Mouse (Mus musculus): ENCODE measurements around the gene Slc9b2. TPM values are rescaled to one million over a fixed set of nuclear protein-coding genes. Genes with fewer than 3 reads are reported as not detected.

Slc9b2 gene
- polyA plus RNA-seq, 1 experiment from 2014 or later: 2.6 TPM

DNA sequence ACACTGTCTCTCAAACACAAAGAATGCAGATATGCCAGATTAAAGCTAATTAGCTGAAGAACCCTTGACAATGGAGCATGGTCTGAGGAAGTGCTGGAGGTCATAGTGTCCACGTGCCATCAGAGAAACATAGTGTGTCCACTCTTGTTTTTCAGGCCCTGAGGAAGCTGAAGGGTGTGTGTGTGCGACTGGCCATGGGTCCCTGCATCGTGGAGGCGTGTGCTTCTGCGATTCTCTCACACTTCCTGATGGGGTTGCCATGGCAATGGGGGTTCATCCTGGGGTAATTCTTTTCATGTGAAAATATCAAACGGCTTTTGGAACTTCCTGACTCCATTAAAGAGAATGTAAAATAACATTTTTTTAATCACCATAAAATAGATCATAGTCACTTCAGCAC, 16.9 kb downstream of the Slc9b2 start:
- Histone ChIP-seq H3K4me2 (ENCODE audit: low read length) (no peak overlapping the region), H3K36me3 (ENCODE audit: control insufficient read depth, insufficient read depth, low read length) (no peaks in the 10 kb centered on the region), H3K9ac (ENCODE audit: low read depth, low read length) (no peak overlapping the region), H3K27ac (ENCODE audit: low read depth, low read length) (no peak overlapping the region), H3K4me1 (ENCODE audit: control insufficient read depth, insufficient read depth, low read depth, low read length) (no peaks in the 10 kb centered on the region), H3K4me3 (ENCODE audit: low read length) (no peak overlapping the region), H3K9me3 (ENCODE audit: control insufficient read depth, low read length) (no peaks in the 10 kb centered on the region), H3K27me3 (replicated peaks; ENCODE audit: control insufficient read depth, insufficient read depth, low read length) (no peaks in the 10 kb centered on the region)
- no peak for ATAC-seq
- 19% methylated on average over 6 of the region's 6 CpGs for WGBS

GRCm38 (mm10) chr3:135327176-135327575, 19.7 kb downstream of the Slc9b2 start:
- H3K4me2 ChIP-seq (ENCODE audit: low read length): no peak overlapping the region
- no peak overlapping the region for H3K9ac ChIP-seq (ENCODE audit: low read depth, low read length)
- H3K4me1 ChIP-seq (ENCODE audit: control insufficient read depth, insufficient read depth, low read depth, low read length): no peaks in the 10 kb centered on the region
- H3K9me3 ChIP-seq (ENCODE audit: control insufficient read depth, low read length): no peaks in the 10 kb centered on the region
- no peaks in the 10 kb centered on the region for H3K36me3 ChIP-seq (ENCODE audit: control insufficient read depth, insufficient read depth, low read length)
- H3K27me3 ChIP-seq (replicated peaks; ENCODE audit: control insufficient read depth, insufficient read depth, low read length): no peaks in the 10 kb centered on the region
- no peak overlapping the region for H3K4me3 ChIP-seq (ENCODE audit: low read length)
- no peak overlapping the region for H3K27ac ChIP-seq (ENCODE audit: low read depth, low read length)
- no peak for ATAC-seq
- WGBS: 78% methylated on average over 6 of the region's 6 CpGs

DNA sequence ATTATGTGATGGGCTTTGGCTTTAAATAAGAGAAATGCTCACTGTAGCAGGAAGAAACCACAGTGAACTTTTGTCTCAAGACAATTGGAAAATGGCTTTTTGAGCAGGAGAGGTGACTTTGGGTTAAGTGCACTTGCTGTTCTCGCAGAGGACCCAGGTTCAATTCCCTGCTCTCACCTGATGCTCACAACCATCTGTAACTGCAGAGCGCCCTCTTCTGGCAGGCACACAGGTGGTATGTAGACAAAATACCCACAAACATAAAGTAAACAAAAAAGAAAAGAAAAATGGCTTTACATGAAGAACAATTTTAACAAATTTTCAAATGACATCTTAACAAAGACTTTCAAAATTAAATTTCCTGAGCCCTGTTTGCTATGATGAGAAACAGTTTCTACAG, 20.1 kb downstream of the Slc9b2 start:
- H3K4me2 ChIP-seq (ENCODE audit: low read length): no peak overlapping the region
- 62% methylated on average over 2 of the region's 2 CpGs for WGBS
- ATAC-seq: no peak
- no peaks in the 10 kb centered on the region for H3K9me3 ChIP-seq (ENCODE audit: control insufficient read depth, low read length)
- no peak overlapping the region for H3K27ac ChIP-seq (ENCODE audit: low read depth, low read length)
- H3K4me1 ChIP-seq (ENCODE audit: control insufficient read depth, insufficient read depth, low read depth, low read length): no peaks in the 10 kb centered on the region
- H3K36me3 ChIP-seq (ENCODE audit: control insufficient read depth, insufficient read depth, low read length): no peaks in the 10 kb centered on the region
- no peaks in the 10 kb centered on the region for H3K27me3 ChIP-seq (replicated peaks; ENCODE audit: control insufficient read depth, insufficient read depth, low read length)
- H3K9ac ChIP-seq (ENCODE audit: low read depth, low read length): no peak overlapping the region
- no peak overlapping the region for H3K4me3 ChIP-seq (ENCODE audit: low read length)

- H3K9me3 ChIP-seq (ENCODE audit: control insufficient read depth, low read length): no peaks in the 10 kb centered on the region
- no peak overlapping the region for H3K4me3 ChIP-seq (ENCODE audit: low read length)
- no peak overlapping the region for H3K27ac ChIP-seq (ENCODE audit: low read depth, low read length)
- WGBS: 43% methylated on average over 3 of the region's 3 CpGs
- no peak for ATAC-seq
- no peak overlapping the region for H3K9ac ChIP-seq (ENCODE audit: low read depth, low read length)
- H3K4me2 ChIP-seq (ENCODE audit: low read length): no peak overlapping the region
- H3K4me1 ChIP-seq (ENCODE audit: control insufficient read depth, insufficient read depth, low read depth, low read length): no peaks in the 10 kb centered on the region
- H3K36me3 ChIP-seq (ENCODE audit: control insufficient read depth, insufficient read depth, low read length): no peaks in the 10 kb centered on the region
- H3K27me3 ChIP-seq (replicated peaks; ENCODE audit: control insufficient read depth, insufficient read depth, low read length): no peaks in the 10 kb centered on the region
Observed at GRCm38 (mm10) chr3:135328560-135328959, 21.1 kb downstream of the Slc9b2 start.

DNA sequence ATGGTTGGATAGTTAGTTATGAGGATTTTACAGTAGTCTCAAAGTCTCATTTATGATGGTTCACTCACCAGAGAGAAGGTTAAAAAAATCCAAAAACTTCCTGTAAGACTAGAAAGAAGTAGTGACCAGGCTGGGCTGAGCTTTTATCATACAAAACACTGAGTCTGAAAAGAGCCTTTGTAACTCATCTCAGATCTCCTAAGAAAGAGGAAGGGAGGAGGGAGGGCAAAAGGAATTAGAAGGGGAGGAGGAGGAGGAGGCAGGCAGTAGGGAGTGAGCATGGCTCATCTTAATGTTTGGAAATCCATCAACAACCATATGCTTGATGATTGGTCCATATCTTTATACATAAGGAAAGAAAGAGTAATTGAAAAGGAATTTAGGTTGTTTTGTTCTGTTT, 25.2 kb downstream of the Slc9b2 start:
- H3K4me2 ChIP-seq (ENCODE audit: low read length): no peak overlapping the region
- no peaks in the 10 kb centered on the region for H3K9me3 ChIP-seq (ENCODE audit: control insufficient read depth, low read length)
- no peaks in the 10 kb centered on the region for H3K4me1 ChIP-seq (ENCODE audit: control insufficient read depth, insufficient read depth, low read depth, low read length)
- H3K4me3 ChIP-seq (ENCODE audit: low read length): no peak overlapping the region
- no peak for ATAC-seq
- no peak overlapping the region for H3K9ac ChIP-seq (ENCODE audit: low read depth, low read length)
- no peak overlapping the region for H3K27ac ChIP-seq (ENCODE audit: low read depth, low read length)
- H3K27me3 ChIP-seq (replicated peaks; ENCODE audit: control insufficient read depth, insufficient read depth, low read length): no peaks in the 10 kb centered on the region
- H3K36me3 ChIP-seq (ENCODE audit: control insufficient read depth, insufficient read depth, low read length): no peaks in the 10 kb centered on the region

GRCm38 (mm10) chr3:135333763-135334162, 26.3 kb downstream of the Slc9b2 start:
- Histone ChIP-seq H3K9ac (ENCODE audit: low read depth, low read length) (no peak overlapping the region), H3K27me3 (replicated peaks; ENCODE audit: control insufficient read depth, insufficient read depth, low read length) (no peaks in the 10 kb centered on the region), H3K4me1 (ENCODE audit: control insufficient read depth, insufficient read depth, low read depth, low read length) (no peaks in the 10 kb centered on the region), H3K36me3 (ENCODE audit: control insufficient read depth, insufficient read depth, low read length) (no peaks in the 10 kb centered on the region), H3K4me3 (ENCODE audit: low read length) (no peak overlapping the region), H3K4me2 (ENCODE audit: low read length) (no peak overlapping the region), H3K9me3 (ENCODE audit: control insufficient read depth, low read length) (no peaks in the 10 kb centered on the region), H3K27ac (ENCODE audit: low read depth, low read length) (no peak overlapping the region)
- ATAC-seq: no peak
- 30% methylated on average over 4 of the region's 4 CpGs for WGBS

DNA sequence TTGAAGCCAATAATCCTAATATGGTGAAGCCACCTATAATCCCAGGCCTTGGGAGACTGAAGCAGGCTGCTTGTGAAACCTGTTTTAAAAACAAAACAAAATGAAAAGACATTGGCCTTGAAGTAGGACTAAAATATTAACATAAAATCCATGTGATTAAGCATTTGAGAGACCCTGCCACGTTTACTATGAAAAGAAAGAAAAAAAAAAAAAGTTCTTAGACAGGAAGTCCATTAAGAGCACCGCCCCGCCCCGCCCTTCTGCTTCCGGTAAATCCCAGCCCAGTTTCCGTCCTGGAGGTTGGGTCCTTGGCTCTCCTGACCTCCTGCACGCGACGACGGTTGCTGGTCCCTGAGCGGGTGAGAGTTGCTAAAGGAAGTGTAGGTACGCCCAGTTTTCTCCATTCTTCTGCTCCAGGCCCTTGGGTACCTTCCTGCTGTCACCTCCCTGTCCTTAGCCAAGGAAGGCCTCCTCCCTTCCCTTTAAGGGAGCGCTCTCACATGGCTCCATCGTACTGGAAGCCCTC, 40.3 kb downstream of the Slc9b2 start, which contains the start of gene Slc9b1:
Gene Slc9b1, plus strand, starts transcription at position 291 of the 526 bp plus-strand sequence.
- Histone ChIP-seq H3K4me3 (ENCODE audit: low read length) (no peak within 1 kb of the TSS), H3K27ac (ENCODE audit: low read depth, low read length) (no peak within 1 kb of the TSS), H3K27me3 (replicated peaks; ENCODE audit: control insufficient read depth, insufficient read depth, low read length) (no peaks in the 10 kb centered on the region), H3K9me3 (ENCODE audit: control insufficient read depth, low read length) (no peaks in the 10 kb centered on the region), H3K4me2 (ENCODE audit: low read length) (no peak within 1 kb of the TSS), H3K9ac (ENCODE audit: low read depth, low read length) (no peak within 1 kb of the TSS), H3K4me1 (ENCODE audit: control insufficient read depth, insufficient read depth, low read depth, low read length) (no peaks in the 10 kb centered on the region), H3K36me3 (ENCODE audit: control insufficient read depth, insufficient read depth, low read length) (no peaks in the 10 kb centered on the region)
- WGBS: 84% methylated on average over 14 of the region's 14 CpGs
- ATAC-seq: no peak

GRCm38 (mm10) chr3:135349022-135349421, 41.5 kb downstream of the Slc9b2 start:
- Histone ChIP-seq H3K27me3 (replicated peaks; ENCODE audit: control insufficient read depth, insufficient read depth, low read length) (no peaks in the 10 kb centered on the region), H3K4me2 (ENCODE audit: low read length) (no peak overlapping the region), H3K9me3 (ENCODE audit: control insufficient read depth, low read length) (no peaks in the 10 kb centered on the region), H3K4me1 (ENCODE audit: control insufficient read depth, insufficient read depth, low read depth, low read length) (no peaks in the 10 kb centered on the region), H3K36me3 (ENCODE audit: control insufficient read depth, insufficient read depth, low read length) (no peaks in the 10 kb centered on the region), H3K27ac (ENCODE audit: low read depth, low read length) (no peak overlapping the region), H3K4me3 (ENCODE audit: low read length) (no peak overlapping the region), H3K9ac (ENCODE audit: low read depth, low read length) (no peak overlapping the region)
- ATAC-seq: no peak

DNA sequence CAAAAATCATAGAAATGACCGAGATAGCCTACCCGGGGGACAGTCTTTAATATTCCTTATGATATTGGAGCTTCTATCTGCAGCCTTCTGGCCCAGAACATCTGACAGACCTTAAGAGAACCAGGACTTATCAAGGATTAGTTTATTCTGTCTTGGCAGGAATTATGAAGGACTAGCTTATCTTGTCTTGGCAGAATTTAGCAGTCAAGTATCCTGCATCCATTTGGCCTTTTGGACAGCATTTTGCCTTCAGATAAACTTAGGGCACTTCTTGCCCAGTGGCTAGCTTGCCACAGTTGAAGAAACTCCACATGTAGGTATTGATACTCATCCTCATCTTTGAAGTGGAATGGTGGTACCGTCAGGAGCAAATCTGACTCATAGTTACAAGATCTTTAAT, 44.4 kb downstream of the Slc9b2 start:
- H3K9ac ChIP-seq (ENCODE audit: low read depth, low read length): no peak overlapping the region
- no peaks in the 10 kb centered on the region for H3K4me1 ChIP-seq (ENCODE audit: control insufficient read depth, insufficient read depth, low read depth, low read length)
- 94% methylated on average over 3 of the region's 3 CpGs for WGBS
- H3K36me3 ChIP-seq (ENCODE audit: control insufficient read depth, insufficient read depth, low read length): no peaks in the 10 kb centered on the region
- ATAC-seq: no peak
- H3K9me3 ChIP-seq (ENCODE audit: control insufficient read depth, low read length): no peaks in the 10 kb centered on the region
- H3K27ac ChIP-seq (ENCODE audit: low read depth, low read length): no peak overlapping the region
- no peak overlapping the region for H3K4me2 ChIP-seq (ENCODE audit: low read length)
- no peak overlapping the region for H3K4me3 ChIP-seq (ENCODE audit: low read length)
- no peaks in the 10 kb centered on the region for H3K27me3 ChIP-seq (replicated peaks; ENCODE audit: control insufficient read depth, insufficient read depth, low read length)

DNA sequence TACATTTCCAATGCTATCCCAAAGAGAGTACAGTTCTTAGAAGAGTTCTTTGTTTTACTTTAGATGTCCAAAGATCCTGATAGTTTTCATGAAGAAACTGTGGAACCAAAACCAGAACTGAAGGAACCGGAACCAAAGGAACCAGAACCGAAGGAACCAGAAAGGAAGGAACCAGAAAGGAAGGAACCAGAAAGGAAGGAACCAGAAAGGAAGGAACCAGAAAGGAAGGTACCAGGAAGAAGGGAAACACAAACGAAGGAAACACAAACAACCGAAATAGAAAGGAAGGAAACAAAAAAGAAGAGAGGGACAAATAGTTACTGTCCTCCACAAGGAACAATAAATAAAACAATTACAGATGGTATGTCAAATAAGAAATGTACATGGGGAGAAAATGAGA, 49.9 kb downstream of the Slc9b2 start:
- H3K36me3 ChIP-seq (ENCODE audit: control insufficient read depth, insufficient read depth, low read length): no peaks in the 10 kb centered on the region
- H3K4me3 ChIP-seq (ENCODE audit: low read length): no peak overlapping the region
- 88% methylated on average over 4 of the region's 4 CpGs for WGBS
- no peaks in the 10 kb centered on the region for H3K4me1 ChIP-seq (ENCODE audit: control insufficient read depth, insufficient read depth, low read depth, low read length)
- no peak overlapping the region for H3K4me2 ChIP-seq (ENCODE audit: low read length)
- no peak for ATAC-seq
- H3K9me3 ChIP-seq (ENCODE audit: control insufficient read depth, low read length): no peaks in the 10 kb centered on the region
- no peak overlapping the region for H3K9ac ChIP-seq (ENCODE audit: low read depth, low read length)
- no peaks in the 10 kb centered on the region for H3K27me3 ChIP-seq (replicated peaks; ENCODE audit: control insufficient read depth, insufficient read depth, low read length)
- H3K27ac ChIP-seq (ENCODE audit: low read depth, low read length): no peak overlapping the region
